Mouse (Mus musculus) embryonic facial prominence, embryonic 14.5 days (tissue): ENCODE data around the gene Icam2. TPM values are rescaled to one million over a fixed set of nuclear protein-coding genes. Genes with fewer than 3 reads are reported as not detected.

Experiments used
- ATAC-seq: fragments of 200-750 bp; cut with Nextera tagmentation; 2 replicates; pipeline ENCODE4 v1.8.0; 2017; ENCODE audit warnings: low read depth, moderate number of reproducible peaks, moderate TSS enrichment
- DNase-seq: peaks from one replicate; pipeline ENCODE4 v3.0.0-alpha.2; 2015; ENCODE audit warnings: low spot score
- H3K27ac ChIP-seq: fragments of 300-500 bp; sonication (generic); replicated peaks from 2 replicates; pipeline ENCODE4 v1.5.1; 2014; ENCODE audit warnings: low read depth, mild to moderate bottlenecking, low read length, moderate library complexity
- H3K27me3 ChIP-seq: fragments of 300-500 bp; sonication (generic); replicated peaks from 2 replicates; pipeline ENCODE4 v1.6.1; 2014; ENCODE audit warnings: low read length; ENCODE audit not compliant: control insufficient read depth, insufficient read depth
- H3K36me3 ChIP-seq: fragments of 300-500 bp; sonication (generic); 2 replicates; pipeline ENCODE4 v1.6.1; 2014; ENCODE audit warnings: low read length, mixed read lengths; ENCODE audit not compliant: control insufficient read depth, insufficient read depth
- H3K4me1 ChIP-seq: fragments of 300-500 bp; sonication (generic); 2 replicates; pipeline ENCODE4 v1.6.1; 2014; ENCODE audit warnings: antibody characterized with exemption, low read length; ENCODE audit not compliant: control insufficient read depth, insufficient read depth
- H3K4me2 ChIP-seq: fragments of 300-500 bp; sonication (generic); 2 replicates; pipeline ENCODE4 v1.6.1; 2014; ENCODE audit warnings: low read depth, mild to moderate bottlenecking, low read length, moderate library complexity, mixed read lengths
- H3K4me3 ChIP-seq: fragments of 300-500 bp; sonication (generic); 2 replicates; pipeline ENCODE4 v1.5.1; 2014; ENCODE audit warnings: low read depth, mild to moderate bottlenecking, low read length
- H3K9ac ChIP-seq: fragments of 300-500 bp; sonication (generic); 2 replicates; pipeline ENCODE4 v1.6.1; 2014; ENCODE audit warnings: low read depth, mild to moderate bottlenecking, low read length, moderate library complexity, mixed read lengths
- H3K9me3 ChIP-seq: fragments of 300-500 bp; sonication (generic); 2 replicates; pipeline ENCODE4 v1.6.1; 2016; ENCODE audit warnings: low read length; ENCODE audit not compliant: control insufficient read depth
- WGBS: fragments of 180-500 bp; shearing (Covaris S2); extraction: QIAGEN DNeasy Blood & Tissue Kit; methylation state at CpG from one replicate; pipeline ENCODE4 v1.1.7; 2014; 5-methylcytosine and 5-hydroxymethylcytosine counted together
- polyA plus RNA-seq: library from polyadenylated mRNA; unstranded; fragments of >200 nt; fragmentation: Nextera tagmentation; extraction: Ambion mirVana; gene quantifications from 2 replicates; pipeline ENCODE4 v1.2.1, GENCODE M21; 2014

The Icam2 gene
- polyA plus RNA-seq, 1 experiment from 2014 or later, result 44.3 TPM

- no peak overlapping the region for H3K4me3 ChIP-seq
- H3K9ac ChIP-seq, result no peak overlapping the region
- no peaks in the 10 kb centered on the region for H3K36me3 ChIP-seq
- H3K4me2 ChIP-seq, result no peak overlapping the region
- H3K4me1 ChIP-seq, result peaks cover 10% of the 10 kb centered on the region; the same call in 1 of the 2 replicates
- H3K27ac ChIP-seq, result no peak overlapping the region
- no peaks in the 10 kb centered on the region for H3K27me3 ChIP-seq
- ATAC-seq (no peak), DNase-seq (no peak)
- no peaks in the 10 kb centered on the region for H3K9me3 ChIP-seq
- 75% methylated on average over 6 of the region's 6 CpGs for WGBS
These were observed 855 bp downstream of the Icam2 start for GRCm38 (mm10) chr11:106387020-106387419.

- Histone ChIP-seq H3K27ac (no peak overlapping the region), H3K4me1 (peaks cover 10% of the 10 kb centered on the region; the same call in 1 of the 2 replicates), H3K27me3 (no peaks in the 10 kb centered on the region), H3K4me2 (no peak overlapping the region), H3K36me3 (no peaks in the 10 kb centered on the region), H3K9ac (no peak overlapping the region), H3K9me3 (no peaks in the 10 kb centered on the region), H3K4me3 (no peak overlapping the region)
- no peak for DNase-seq
- WGBS, result 88% methylated on average over 3 of the region's 3 CpGs
- ATAC-seq, result no peak
These were observed 1.5 kb downstream of the Icam2 start for GRCm38 (mm10) chr11:106386409-106386808.

GRCm38 (mm10) chr11:106383051-106383790, 4.7 kb downstream of the Icam2 start:
- Histone ChIP-seq H3K4me3 (no peak overlapping the region), H3K27ac (peak overlapping the region; percentile 57), H3K27me3 (no peaks in the 10 kb centered on the region), H3K4me2 (no peak overlapping the region), H3K9ac (no peak overlapping the region), H3K36me3 (no peaks in the 10 kb centered on the region), H3K4me1 (no peaks in the 10 kb centered on the region), H3K9me3 (no peaks in the 10 kb centered on the region)
- ATAC-seq (no peak), DNase-seq (no peak)
- 75% methylated on average over 6 of the region's 6 CpGs for WGBS

GRCm38 (mm10) chr11:106382424-106382823, 5.5 kb downstream of the Icam2 start:
- no peaks in the 10 kb centered on the region for H3K4me1 ChIP-seq
- ATAC-seq, result no peak
- H3K9me3 ChIP-seq, result no peaks in the 10 kb centered on the region
- no peak overlapping the region; the same call in 1 of the 2 replicates for H3K9ac ChIP-seq
- 0 out of 2 replicates have a peak overlapping the region, but pooled peaks have one; percentile 6 for H3K4me3 ChIP-seq
- WGBS, result 39% methylated on average over 5 of the region's 5 CpGs
- H3K4me2 ChIP-seq, result no peak overlapping the region
- H3K36me3 ChIP-seq, result no peaks in the 10 kb centered on the region
- peak; percentile 62 for DNase-seq
- peak overlapping the region; percentile 67 for H3K27ac ChIP-seq
- no peaks in the 10 kb centered on the region for H3K27me3 ChIP-seq

DNA sequence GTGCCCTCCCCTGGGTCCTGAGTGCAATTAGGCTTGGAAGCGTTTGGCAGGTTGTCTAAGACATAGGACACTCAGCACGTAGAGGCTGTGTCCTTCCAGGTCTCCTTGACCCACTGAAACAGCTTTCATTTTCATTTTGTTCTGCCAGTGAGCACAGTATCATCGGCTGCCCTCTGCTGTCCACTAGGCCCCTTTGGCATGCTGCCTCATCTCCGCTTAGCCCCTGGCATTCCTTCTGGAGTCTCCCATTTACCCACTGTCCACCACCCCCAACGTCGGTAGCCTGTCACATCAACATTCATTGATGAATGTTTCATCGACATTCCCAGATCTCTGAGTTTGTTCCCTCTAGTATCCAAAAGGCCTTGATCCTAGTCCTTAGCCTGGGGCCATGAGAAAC, 6.0 kb downstream of the Icam2 start:
- DNase-seq, result no peak
- 74% methylated on average over 7 of the region's 7 CpGs for WGBS

GRCm38 (mm10) chr11:106381011-106381410, 6.9 kb downstream of the Icam2 start:
- DNase-seq, result no peak
- no peak for ATAC-seq
- H3K4me2 ChIP-seq, result peak overlapping the region; percentile 1; the same call in 1 of the 2 replicates

More for the DNA sequence above, 6.0 kb downstream of the Icam2 start:
- ATAC-seq, result no peak
- Histone ChIP-seq H3K4me1 (no peaks in the 10 kb centered on the region), H3K4me3 (0 out of 2 replicates have a peak overlapping the region, but pooled peaks have one; percentile 6), H3K27me3 (no peaks in the 10 kb centered on the region), H3K9ac (no peak overlapping the region; the same call in 1 of the 2 replicates), H3K27ac (peak overlapping the region; percentile 67; the same call in 1 of the 2 replicates), H3K4me2 (peak overlapping the region; percentile 1; the same call in 1 of the 2 replicates), H3K9me3 (no peaks in the 10 kb centered on the region), H3K36me3 (no peaks in the 10 kb centered on the region)

DNA sequence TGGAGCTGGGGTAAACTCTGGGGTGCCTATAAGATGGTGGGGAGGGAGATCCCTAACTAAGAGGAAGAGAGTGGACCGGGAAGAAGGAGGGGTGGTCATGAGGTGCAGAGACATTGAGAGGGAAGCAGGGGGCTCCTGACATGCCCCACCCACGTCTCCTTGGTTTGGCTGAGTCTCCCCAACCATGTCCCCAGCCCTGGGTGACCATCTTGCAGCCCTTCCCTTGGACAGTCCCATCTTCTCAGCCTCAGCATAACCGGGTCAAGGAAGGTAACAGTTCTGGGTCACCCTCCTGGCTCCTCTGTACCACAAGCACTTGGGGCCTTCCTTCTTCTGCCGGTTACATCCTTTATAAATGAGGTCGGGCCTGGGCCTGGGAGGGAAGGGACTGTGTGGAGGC, 12.9 kb downstream of the Icam2 start:
- H3K4me3 ChIP-seq, result no peak overlapping the region
- 0 out of 2 replicates have a peak overlapping the region, but pooled peaks have one; percentile 31 for H3K27ac ChIP-seq
- H3K4me2 ChIP-seq, result no peak overlapping the region
- ATAC-seq (no peak), DNase-seq (no peak)
- H3K9me3 ChIP-seq, result no peaks in the 10 kb centered on the region
- 80% methylated on average over 5 of the region's 5 CpGs for WGBS
- H3K4me1 ChIP-seq, result 0 out of 2 replicates have a peak, but pooled peaks cover 6% of the 10 kb centered on the region
- no peaks in the 10 kb centered on the region for H3K27me3 ChIP-seq
- H3K9ac ChIP-seq, result no peak overlapping the region
- H3K36me3 ChIP-seq, result no peaks in the 10 kb centered on the region

More at GRCm38 (mm10) chr11:106381011-106381410, 6.9 kb downstream of the Icam2 start:
- Histone ChIP-seq H3K27ac (no peak overlapping the region), H3K9me3 (no peaks in the 10 kb centered on the region), H3K9ac (no peak overlapping the region), H3K27me3 (no peaks in the 10 kb centered on the region), H3K36me3 (no peaks in the 10 kb centered on the region), H3K4me3 (0 out of 2 replicates have a peak overlapping the region, but pooled peaks have one; percentile 0), H3K4me1 (no peaks in the 10 kb centered on the region)
- 82% methylated on average over 11 of the region's 11 CpGs for WGBS

DNA sequence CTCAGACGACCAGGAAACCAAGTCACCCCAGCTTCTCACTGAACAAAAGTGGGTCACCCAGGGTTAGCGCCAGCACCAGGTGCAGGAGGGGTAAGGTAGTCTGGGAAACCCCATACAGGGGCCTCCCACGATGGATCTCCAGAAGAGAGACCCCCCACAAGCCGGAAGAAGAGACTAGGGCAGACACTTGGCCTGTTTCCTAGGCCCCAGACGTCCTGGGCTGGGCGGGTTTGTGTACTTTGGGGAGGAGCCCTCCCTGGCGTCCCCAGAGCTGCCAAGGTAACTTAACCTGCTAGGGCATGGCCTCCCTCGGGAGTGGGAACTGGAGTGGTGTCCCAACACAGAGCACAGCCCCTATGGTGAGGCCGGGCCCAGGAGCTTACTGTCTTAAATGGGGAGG, 13.3 kb downstream of the Icam2 start:
- H3K4me3 ChIP-seq, result no peak overlapping the region
- H3K27ac ChIP-seq, result peak overlapping the region; percentile 31; the same call in 1 of the 2 replicates
- H3K27me3 ChIP-seq, result no peaks in the 10 kb centered on the region
- 33% methylated on average over 8 of the region's 9 CpGs for WGBS
- H3K36me3 ChIP-seq, result no peaks in the 10 kb centered on the region
- no peaks in the 10 kb centered on the region for H3K9me3 ChIP-seq
- peak; percentile 68 for DNase-seq
- no peak overlapping the region for H3K4me2 ChIP-seq
- 0 out of 2 replicates have a peak, but pooled peaks cover 6% of the 10 kb centered on the region for H3K4me1 ChIP-seq
- ATAC-seq, result peak; percentile 77
- H3K9ac ChIP-seq, result 0 out of 2 replicates have a peak overlapping the region, but pooled peaks have one; percentile 11
